Mouse (Mus musculus): ENCODE results near the gene Lmntd2. TPM values are rescaled to one million over a fixed set of nuclear protein-coding genes. Genes with fewer than 3 reads are reported as not detected.

The Lmntd2 gene
- polyA plus RNA-seq, 1 experiment from 2014 or later: 0.75 TPM

DNA sequence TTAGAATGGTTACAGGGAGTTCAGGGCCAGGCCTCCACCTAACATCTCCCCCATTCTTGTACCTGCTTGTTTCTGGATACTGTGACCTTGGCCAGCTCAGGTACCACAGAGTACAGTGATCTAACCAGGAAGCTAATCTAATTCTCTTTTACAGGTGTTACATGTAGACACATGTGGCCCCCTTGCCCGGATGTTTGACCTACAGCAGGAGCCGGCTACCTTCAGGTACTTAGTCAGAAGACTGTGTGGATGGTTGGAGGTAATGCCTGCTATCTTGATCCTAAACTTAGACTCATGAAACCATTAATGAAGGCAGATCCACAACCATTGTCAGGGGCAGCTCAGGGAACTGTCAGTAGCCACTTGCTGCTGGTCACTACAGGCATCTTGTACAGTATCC, 18.1 kb downstream of the Lmntd2 start:
- Histone ChIP-seq H3K9ac (replicated peaks) (peak overlapping the region; percentile 48; the same call in 1 of the 2 replicates), H3K27ac (replicated peaks) (no peak overlapping the region), H3K9me3 (no peaks in the 10 kb centered on the region), H3K4me2 (replicated peaks) (peak overlapping the region; percentile 100; the same call in 1 of the 2 replicates), H3K4me3 (no peak overlapping the region; the same call in 1 of the 2 replicates), H3K4me1 (peaks cover 31% of the 10 kb centered on the region), H3K36me3 (peaks cover 13% of the 10 kb centered on the region), H3K27me3 (no peaks in the 10 kb centered on the region)
- 94% methylated on average over 2 of the region's 2 CpGs for WGBS
- no peak for ATAC-seq (replicated peaks)

DNA sequence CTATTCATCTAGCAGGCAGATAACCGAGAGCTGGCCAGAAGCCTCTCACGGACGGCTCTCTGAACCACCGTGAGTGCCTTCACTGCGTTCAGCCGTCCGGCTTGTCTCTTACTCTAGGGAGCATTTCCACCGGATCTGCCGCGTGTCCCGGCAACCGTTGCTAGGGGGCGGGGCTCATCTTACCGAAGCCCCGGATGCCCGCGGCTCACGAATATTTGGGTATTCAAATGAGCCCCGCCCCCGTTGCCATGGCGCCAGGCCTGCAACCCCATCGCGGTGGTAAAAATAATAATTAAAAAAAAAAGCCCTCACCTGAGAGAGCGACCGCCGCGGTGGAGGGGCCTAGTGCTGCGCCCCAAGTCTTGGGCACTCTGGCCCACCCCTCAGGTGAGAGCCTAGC, 19.1 kb downstream of the Lmntd2 start:
- Histone ChIP-seq H3K9me3 (no peaks in the 10 kb centered on the region), H3K9ac (replicated peaks) (peak overlapping the region; percentile 54), H3K27ac (replicated peaks) (peak overlapping the region; percentile 84), H3K27me3 (no peaks in the 10 kb centered on the region), H3K4me2 (replicated peaks) (peak overlapping the region; percentile 100), H3K36me3 (peaks cover 22% of the 10 kb centered on the region), H3K4me1 (peaks cover 31% of the 10 kb centered on the region), H3K4me3 (peak overlapping the region; percentile 97)
- WGBS: under 1% methylated on average over 28 of the region's 28 CpGs
- ATAC-seq (replicated peaks): peak; percentile 39

DNA sequence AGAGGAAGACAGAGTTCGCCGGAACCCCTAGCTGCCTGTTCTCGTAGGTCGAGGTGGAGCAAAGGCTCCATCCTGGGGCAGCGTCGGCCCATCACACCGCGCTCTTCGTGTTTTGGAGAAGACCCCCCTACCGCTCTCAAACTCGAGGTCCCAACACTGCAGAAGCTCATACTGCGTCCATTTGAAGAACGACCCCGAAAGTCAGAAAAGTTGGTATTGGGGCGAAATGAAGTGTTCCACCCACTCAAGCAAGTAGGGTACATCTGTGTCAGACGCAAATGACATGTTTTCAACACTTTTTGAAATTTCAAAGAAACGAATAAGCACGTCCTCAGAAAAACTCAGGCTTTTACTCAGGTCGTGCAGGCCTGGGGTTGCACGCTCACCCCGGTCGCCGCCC, 19.5 kb downstream of the Lmntd2 start:
- peaks cover 31% of the 10 kb centered on the region for H3K4me1 ChIP-seq
- H3K9ac ChIP-seq (replicated peaks): peak overlapping the region; percentile 54
- WGBS: under 1% methylated on average over 23 of the region's 23 CpGs
- H3K36me3 ChIP-seq: peaks cover 26% of the 10 kb centered on the region
- no peak for ATAC-seq (replicated peaks)
- H3K4me3 ChIP-seq: peak overlapping the region; percentile 97
- H3K27ac ChIP-seq (replicated peaks): peak overlapping the region; percentile 84
- H3K4me2 ChIP-seq (replicated peaks): peak overlapping the region; percentile 100
- H3K9me3 ChIP-seq: no peaks in the 10 kb centered on the region
- no peaks in the 10 kb centered on the region for H3K27me3 ChIP-seq

DNA sequence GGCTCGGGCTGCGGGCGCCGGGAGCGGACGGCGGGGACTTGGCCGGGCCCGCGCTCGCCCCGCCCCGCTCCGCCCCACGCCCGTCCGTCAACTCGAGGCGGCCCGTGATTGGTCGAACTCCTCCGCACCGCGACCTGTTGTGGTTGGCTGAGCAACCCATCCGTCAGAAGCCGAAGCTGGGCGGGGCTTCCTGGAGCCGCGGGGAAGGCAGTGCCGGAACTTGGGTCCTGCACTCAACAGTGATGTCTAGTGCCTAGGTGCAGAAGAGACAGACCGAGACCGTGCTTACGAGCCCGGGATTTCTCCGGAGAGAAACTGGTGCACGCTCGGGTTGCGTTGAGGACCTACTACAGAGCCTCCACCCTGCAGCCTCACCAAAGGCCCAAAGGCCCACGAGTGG, 19.9 kb downstream of the Lmntd2 start, which contains the start of the genes Hras and Lrrc56:
Gene Hras, minus strand, starts transcription at position 58 of the 400 bp plus-strand sequence.
Gene Lrrc56, plus strand, starts transcription at position 210 of the 400 bp plus-strand sequence.
- H3K36me3 ChIP-seq: peaks cover 29% of the 10 kb centered on the region
- WGBS: under 1% methylated on average over 26 of the region's 39 CpGs

DNA sequence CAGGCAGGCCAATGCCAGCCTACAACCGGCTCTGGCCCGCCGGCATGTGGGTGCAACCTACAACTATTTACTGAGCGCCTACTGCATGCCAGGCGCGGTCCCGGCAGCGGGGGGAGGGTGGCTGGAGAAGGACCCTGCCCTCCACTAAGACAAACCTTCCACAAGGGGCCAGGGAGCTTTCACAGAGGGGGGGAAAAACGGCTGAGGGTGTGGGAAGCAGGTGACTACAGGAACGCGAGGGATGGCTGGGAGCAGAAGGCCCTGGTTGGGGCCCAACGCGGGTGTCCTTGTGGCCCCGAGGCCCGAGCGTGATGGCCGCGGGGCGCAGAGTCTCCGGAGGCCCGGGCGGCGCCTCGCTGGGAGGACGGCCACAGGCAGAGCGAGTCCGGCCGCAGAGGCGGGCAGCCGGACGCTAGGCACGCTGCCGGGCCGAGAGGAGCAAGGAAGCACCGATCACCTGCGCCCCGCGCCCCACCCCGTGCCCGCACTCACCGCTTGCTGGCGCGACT, 20.5 kb downstream of the Lmntd2 start:
- Histone ChIP-seq H3K4me3 (peak overlapping the region; percentile 97), H3K9me3 (no peaks in the 10 kb centered on the region), H3K36me3 (peaks cover 29% of the 10 kb centered on the region), H3K4me1 (peaks cover 31% of the 10 kb centered on the region), H3K27me3 (no peaks in the 10 kb centered on the region), H3K27ac (replicated peaks) (peak overlapping the region; percentile 77), H3K9ac (replicated peaks) (peak overlapping the region; percentile 84), H3K4me2 (replicated peaks) (peak overlapping the region; percentile 97)
- no peak; the same call in none of the 2 replicates for ATAC-seq (replicated peaks)
- WGBS: under 1% methylated on average over 40 of the region's 43 CpGs

More for the DNA sequence above, 19.9 kb downstream of the Lmntd2 start, which contains the start of the genes Hras and Lrrc56:
- peak within 1 kb of the TSS; percentile 84 for H3K27ac ChIP-seq (replicated peaks)
- H3K4me2 ChIP-seq (replicated peaks): peak within 1 kb of the TSS; percentile 100
- H3K4me3 ChIP-seq: peak within 1 kb of the TSS; percentile 97
- H3K9me3 ChIP-seq: no peaks in the 10 kb centered on the region
- peaks cover 31% of the 10 kb centered on the region for H3K4me1 ChIP-seq
- H3K27me3 ChIP-seq: no peaks in the 10 kb centered on the region
- ATAC-seq (replicated peaks): peak; percentile 94
- peak within 1 kb of the TSS; percentile 84 for H3K9ac ChIP-seq (replicated peaks)

DNA sequence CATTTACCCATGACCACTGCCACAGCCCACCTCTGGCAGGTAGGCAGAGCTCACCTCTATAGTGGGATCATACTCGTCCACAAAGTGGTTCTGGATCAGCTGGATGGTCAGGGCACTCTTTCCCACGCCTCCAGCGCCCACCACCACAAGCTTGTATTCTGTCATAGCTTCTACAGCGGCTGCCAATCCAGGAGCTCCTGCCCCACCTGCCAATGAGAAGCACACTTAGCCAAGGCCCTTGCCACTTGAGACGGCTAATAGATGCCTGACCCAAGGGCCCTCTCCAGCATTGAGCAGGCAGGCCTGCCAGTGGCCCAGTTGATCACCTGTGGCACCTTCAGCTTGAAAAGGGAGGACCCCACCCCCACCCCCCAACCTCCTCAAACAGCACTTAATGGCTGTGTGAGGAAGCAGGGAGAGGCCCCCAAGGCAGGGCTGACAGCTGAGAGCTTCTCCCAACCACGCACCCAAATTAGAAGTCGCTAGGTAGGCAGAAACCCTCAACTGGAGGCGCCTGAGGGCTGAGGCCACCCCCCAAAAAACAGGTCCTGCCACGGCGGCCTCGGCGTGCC, 21.0 kb downstream of the Lmntd2 start:
- H3K4me3 ChIP-seq: peak overlapping the region; percentile 97
- ATAC-seq (replicated peaks): no peak; the same call in 1 of the 2 replicates
- peaks cover 31% of the 10 kb centered on the region for H3K4me1 ChIP-seq
- H3K36me3 ChIP-seq: peaks cover 29% of the 10 kb centered on the region
- H3K27ac ChIP-seq (replicated peaks): peak overlapping the region; percentile 77
- peak overlapping the region; percentile 97 for H3K4me2 ChIP-seq (replicated peaks)
- 24% methylated on average over 12 of the region's 12 CpGs for WGBS
- no peaks in the 10 kb centered on the region for H3K27me3 ChIP-seq
- H3K9me3 ChIP-seq: no peaks in the 10 kb centered on the region
- peak overlapping the region; percentile 84 for H3K9ac ChIP-seq (replicated peaks)

DNA sequence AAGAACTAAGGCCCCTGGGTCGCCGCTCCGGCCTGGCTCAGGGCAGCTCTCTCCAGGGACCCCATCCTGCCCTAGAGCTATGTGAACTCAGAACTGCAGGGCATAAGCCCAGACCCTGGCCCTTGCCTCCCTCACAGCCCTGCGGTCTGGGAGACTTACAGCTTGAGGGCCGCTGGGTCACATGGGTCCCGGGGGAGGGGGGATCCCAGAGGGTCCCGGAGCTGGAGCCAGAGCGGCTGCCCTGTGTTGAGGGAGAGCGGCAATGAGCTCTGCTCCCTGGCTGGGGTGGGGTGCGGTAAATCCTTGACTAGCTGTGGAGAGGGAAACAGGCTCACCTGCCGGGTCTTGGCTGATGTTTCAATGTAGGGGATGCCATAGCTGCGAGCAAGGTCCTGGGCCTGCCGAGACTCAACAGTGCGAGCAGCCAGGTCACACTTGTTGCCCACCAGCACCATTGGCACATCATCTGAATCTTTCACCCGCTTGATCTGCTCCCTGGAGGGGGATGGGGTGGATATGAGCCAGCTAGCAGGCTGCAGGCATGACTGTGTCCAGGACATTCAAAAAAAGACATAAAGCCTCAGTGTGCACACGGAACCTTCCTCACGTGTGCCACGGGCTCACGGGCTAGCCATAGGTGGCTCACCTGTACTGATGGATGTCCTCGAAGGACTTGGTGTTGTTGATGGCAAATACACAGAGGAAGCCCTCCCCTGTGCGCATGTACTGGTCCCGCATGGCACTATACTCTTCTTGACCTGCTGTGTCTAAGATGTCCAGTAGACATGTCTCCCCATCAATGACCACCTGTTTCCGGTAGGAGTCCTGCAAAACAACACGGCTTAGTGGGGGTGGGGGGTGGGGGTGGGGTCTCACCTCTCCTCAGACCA, 21.8 kb downstream of the Lmntd2 start:
- peak overlapping the region; percentile 97 for H3K4me2 ChIP-seq (replicated peaks)
- H3K4me1 ChIP-seq: peaks cover 31% of the 10 kb centered on the region
- no peaks in the 10 kb centered on the region for H3K27me3 ChIP-seq
- 90% methylated on average over 24 of the region's 24 CpGs for WGBS
- H3K9ac ChIP-seq (replicated peaks): 0 out of 2 replicates have a peak overlapping the region, but pooled peaks have one; percentile 84
- no peaks in the 10 kb centered on the region for H3K9me3 ChIP-seq
- H3K36me3 ChIP-seq: peaks cover 29% of the 10 kb centered on the region
- H3K4me3 ChIP-seq: 0 out of 2 replicates have a peak overlapping the region, but pooled peaks have one; percentile 97
- no peak overlapping the region for H3K27ac ChIP-seq (replicated peaks)
- ATAC-seq (replicated peaks): no peak

DNA sequence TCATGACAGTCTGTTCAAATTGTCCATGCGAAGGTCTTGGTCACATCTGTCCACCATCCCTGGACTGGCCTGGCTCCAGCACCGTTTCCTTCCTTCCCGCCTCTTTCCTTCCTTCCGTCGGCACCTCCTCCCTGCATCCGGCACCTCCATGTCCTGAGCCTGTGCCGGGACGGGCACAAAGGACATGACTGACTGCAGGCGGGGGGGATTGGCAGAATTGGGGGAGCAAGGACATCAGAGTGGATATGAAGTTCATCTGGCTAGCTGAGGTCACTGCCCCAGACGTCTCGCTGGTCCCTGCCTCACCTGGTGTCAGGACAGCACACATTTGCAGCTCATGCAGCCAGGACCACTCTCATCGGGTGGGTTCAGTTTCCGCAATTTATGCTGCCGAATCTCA, 22.8 kb downstream of the Lmntd2 start:
- Histone ChIP-seq H3K4me1 (peaks cover 31% of the 10 kb centered on the region), H3K27me3 (no peaks in the 10 kb centered on the region), H3K9me3 (no peaks in the 10 kb centered on the region), H3K4me2 (replicated peaks) (no peak overlapping the region), H3K36me3 (peaks cover 29% of the 10 kb centered on the region), H3K9ac (replicated peaks) (no peak overlapping the region), H3K27ac (replicated peaks) (no peak overlapping the region), H3K4me3 (no peak overlapping the region)
- 93% methylated on average over 14 of the region's 14 CpGs for WGBS
- ATAC-seq (replicated peaks): no peak

DNA sequence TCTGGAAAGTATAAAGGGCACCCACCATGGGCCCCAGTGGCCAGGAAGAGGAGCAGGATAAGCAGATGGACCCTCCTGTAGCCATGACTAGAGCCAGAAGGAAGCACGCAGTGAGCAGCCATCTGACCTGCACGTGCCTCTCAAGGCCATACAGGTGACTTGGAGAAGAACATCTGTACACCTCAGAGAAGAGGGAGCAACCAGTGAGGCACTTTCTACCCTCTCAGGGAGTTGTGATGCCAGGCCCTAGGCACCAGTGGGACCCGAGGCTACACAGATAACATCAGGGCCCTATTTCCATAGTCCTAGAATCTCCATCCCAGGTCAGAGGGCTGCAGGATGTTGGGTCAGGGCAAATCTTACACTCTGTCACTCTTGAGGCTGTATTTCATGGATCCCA, 23.7 kb downstream of the Lmntd2 start:
- Histone ChIP-seq H3K9me3 (no peaks in the 10 kb centered on the region), H3K4me3 (no peak overlapping the region), H3K27ac (replicated peaks) (no peak overlapping the region), H3K27me3 (no peaks in the 10 kb centered on the region), H3K9ac (replicated peaks) (no peak overlapping the region), H3K4me1 (peaks cover 26% of the 10 kb centered on the region), H3K4me2 (replicated peaks) (no peak overlapping the region), H3K36me3 (peaks cover 29% of the 10 kb centered on the region)
- WGBS: 94% methylated on average over 3 of the region's 3 CpGs
- ATAC-seq (replicated peaks): no peak

DNA sequence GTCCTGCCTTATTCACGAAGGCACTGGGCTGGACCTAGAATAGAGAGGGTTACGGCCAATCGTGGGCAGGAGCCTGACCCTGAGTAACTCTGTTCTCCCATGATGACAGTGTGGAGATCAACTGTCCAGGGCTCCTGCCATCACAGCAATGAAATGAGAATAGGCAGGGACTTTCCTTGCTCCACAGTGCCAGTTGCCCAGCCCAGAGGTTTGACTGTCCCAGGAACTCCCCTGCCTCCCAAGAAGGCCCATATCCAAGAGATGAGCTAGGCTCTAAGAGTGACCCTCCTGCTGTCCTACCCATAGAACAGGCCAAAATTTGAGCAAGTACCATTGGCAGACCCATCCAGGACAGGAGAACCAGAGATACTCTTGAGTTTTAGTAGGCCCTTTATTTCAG, 25.1 kb downstream of the Lmntd2 start:
- H3K9ac ChIP-seq (replicated peaks): no peak overlapping the region
- ATAC-seq (replicated peaks): no peak
- peaks cover 29% of the 10 kb centered on the region for H3K36me3 ChIP-seq
- no peaks in the 10 kb centered on the region for H3K9me3 ChIP-seq
- WGBS: 91% methylated on average over 3 of the region's 3 CpGs
- H3K4me2 ChIP-seq (replicated peaks): no peak overlapping the region
- no peak overlapping the region for H3K4me3 ChIP-seq
- no peaks in the 10 kb centered on the region for H3K27me3 ChIP-seq
- no peak overlapping the region for H3K27ac ChIP-seq (replicated peaks)
- peaks cover 16% of the 10 kb centered on the region for H3K4me1 ChIP-seq

DNA sequence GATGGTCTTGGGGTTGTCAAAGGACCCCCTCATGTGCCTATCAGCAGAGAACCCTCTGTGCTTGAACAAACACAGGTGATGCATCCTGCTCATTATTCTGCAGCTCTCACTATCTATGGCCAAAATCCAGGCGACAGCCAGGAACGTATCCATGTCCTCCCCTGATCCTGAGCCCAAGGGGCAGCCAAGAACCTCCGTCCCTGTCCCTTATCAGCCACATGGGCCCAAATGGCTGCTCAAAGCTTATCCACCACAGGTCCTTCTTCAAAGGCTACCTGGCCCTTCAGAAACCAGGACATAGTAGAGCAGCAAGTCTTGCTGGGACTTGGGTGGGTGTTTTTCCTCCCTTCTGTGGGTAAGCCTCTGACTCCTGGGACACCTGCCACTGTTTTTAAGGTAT, 25.7 kb downstream of the Lmntd2 start:
- WGBS: 90% methylated on average over 3 of the region's 3 CpGs

DNA sequence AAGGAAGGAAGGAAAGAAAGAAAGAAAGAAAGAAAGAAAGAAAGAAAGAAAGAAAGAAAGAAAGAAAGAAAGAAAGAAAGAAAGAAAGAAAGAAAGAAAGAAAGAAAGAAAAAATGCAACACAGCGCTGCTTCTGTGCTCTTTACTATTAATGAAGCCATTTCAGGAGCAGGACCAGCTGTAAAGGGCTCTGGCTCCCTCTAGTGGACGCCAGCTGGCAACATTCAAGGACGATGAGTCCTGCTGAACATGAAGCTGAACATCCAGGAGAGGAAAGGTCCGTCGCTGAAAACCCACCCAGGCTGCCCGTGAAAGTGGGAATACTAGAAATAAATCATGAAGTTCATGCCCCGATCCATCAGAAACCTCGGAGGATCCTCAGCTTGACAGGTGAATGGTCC, 37.7 kb downstream of the Lmntd2 start:
- Histone ChIP-seq H3K27ac (replicated peaks) (no peak overlapping the region), H3K4me1 (peaks cover 8% of the 10 kb centered on the region), H3K36me3 (no peaks in the 10 kb centered on the region), H3K4me2 (replicated peaks) (0 out of 2 replicates have a peak overlapping the region, but pooled peaks have one; percentile 11), H3K9me3 (no peaks in the 10 kb centered on the region), H3K27me3 (no peaks in the 10 kb centered on the region), H3K9ac (replicated peaks) (no peak overlapping the region; the same call in 1 of the 2 replicates), H3K4me3 (no peak overlapping the region)
- ATAC-seq (replicated peaks): no peak
- WGBS: under 1% methylated on average over 8 of the region's 8 CpGs

More for the DNA sequence above, 25.7 kb downstream of the Lmntd2 start:
- H3K9ac ChIP-seq (replicated peaks): no peak overlapping the region
- H3K36me3 ChIP-seq: peaks cover 29% of the 10 kb centered on the region
- no peak overlapping the region for H3K27ac ChIP-seq (replicated peaks)
- H3K27me3 ChIP-seq: no peaks in the 10 kb centered on the region
- H3K4me3 ChIP-seq: no peak overlapping the region
- no peak overlapping the region for H3K4me2 ChIP-seq (replicated peaks)
- no peaks in the 10 kb centered on the region for H3K9me3 ChIP-seq
- ATAC-seq (replicated peaks): no peak
- peaks cover 15% of the 10 kb centered on the region for H3K4me1 ChIP-seq

Data from forebrain, embryonic 15.5 days (tissue).